Mouse (Mus musculus): ENCODE measurements around the gene Alk. TPM values are rescaled to one million over a fixed set of nuclear protein-coding genes. Genes with fewer than 3 reads are reported as not detected.

Alk gene
- polyA plus RNA-seq, 1 experiment from 2014 or later, result 0.61 TPM

DNA sequence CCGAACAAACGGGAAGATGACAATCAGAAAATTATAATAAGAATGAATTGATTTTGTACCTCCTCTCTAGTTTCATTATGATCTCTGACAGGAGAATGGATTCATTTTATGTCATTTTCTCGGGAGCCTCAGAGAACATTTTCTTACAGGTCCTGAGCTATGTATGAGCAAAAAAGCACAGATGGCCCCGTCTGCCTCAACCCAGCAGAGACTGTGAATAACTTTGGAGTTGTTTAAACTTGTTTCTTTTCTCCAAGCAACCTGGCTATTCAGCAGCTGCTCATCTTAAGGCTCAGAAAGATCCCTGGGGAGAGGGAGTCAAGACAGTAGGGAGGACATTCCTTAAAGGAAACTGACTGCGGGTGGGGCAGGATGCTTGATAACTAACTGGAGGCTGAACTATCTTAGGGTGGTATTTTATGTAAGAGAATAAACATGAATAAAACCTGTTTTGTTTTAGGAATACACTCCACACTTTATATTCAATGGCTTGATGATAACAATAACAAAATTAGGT, 126.5 kb downstream of the Alk start:
- WGBS, result 51% methylated on average over 5 of the region's 5 CpGs
- H3K4me2 ChIP-seq (replicated peaks; ENCODE audit: low read depth), result no peak overlapping the region

DNA sequence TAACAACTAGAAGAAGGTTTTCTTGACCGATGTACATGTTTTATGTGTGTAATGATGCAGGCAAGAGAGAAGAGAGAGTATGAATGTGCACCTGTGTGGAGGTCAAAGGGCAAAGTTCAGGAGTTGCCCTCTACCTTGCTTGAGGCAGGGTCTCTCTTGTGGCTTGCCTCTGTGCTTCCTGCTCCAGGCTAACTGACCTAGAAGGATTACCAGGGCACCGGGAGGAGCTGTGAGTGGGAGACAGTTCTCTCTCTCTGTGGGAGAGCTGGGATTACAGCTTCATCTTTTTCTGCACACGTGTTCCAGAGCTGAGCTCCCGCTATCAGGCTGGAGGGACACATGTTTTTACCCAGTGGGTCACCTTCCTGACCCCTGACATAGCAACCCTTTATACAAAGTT, 127.5 kb downstream of the Alk start:
- Histone ChIP-seq H3K36me3 (ENCODE audit: control insufficient read depth, insufficient read depth, low read length) (no peaks in the 10 kb centered on the region), H3K4me3 (ENCODE audit: low read depth, low read length) (no peak overlapping the region), H3K27me3 (ENCODE audit: control insufficient read depth, insufficient read depth, low read length) (no peaks in the 10 kb centered on the region), H3K27ac (replicated peaks) (no peak overlapping the region), H3K9ac (ENCODE audit: low read length) (no peak overlapping the region), H3K9me3 (ENCODE audit: control insufficient read depth, low read length) (no peaks in the 10 kb centered on the region), H3K4me2 (replicated peaks; ENCODE audit: low read depth) (no peak overlapping the region), H3K4me1 (replicated peaks; ENCODE audit: control insufficient read depth, insufficient read depth) (no peaks in the 10 kb centered on the region)
- 56% methylated on average over 4 of the region's 4 CpGs for WGBS
- no peak for ATAC-seq (ENCODE audit: low FRiP score, low TSS enrichment)
- DNase-seq (ENCODE audit: low spot score), result no peak
- TF ChIP-seq CTCF (IDR thresholded peaks at IDR 0.05; ENCODE audit: low read depth) (no peak), EP300 (optimal IDR thresholded peaks at IDR 0.05) (no peak)

More for the DNA sequence above, 126.5 kb downstream of the Alk start:
- H3K27ac ChIP-seq (replicated peaks), result no peak overlapping the region
- no peak overlapping the region for H3K4me3 ChIP-seq (ENCODE audit: low read depth, low read length)
- DNase-seq (ENCODE audit: low spot score) (no peak), ATAC-seq (ENCODE audit: low FRiP score, low TSS enrichment) (no peak)
- H3K36me3 ChIP-seq (ENCODE audit: control insufficient read depth, insufficient read depth, low read length), result no peaks in the 10 kb centered on the region
- no peaks in the 10 kb centered on the region for H3K4me1 ChIP-seq (replicated peaks; ENCODE audit: control insufficient read depth, insufficient read depth)
- H3K27me3 ChIP-seq (ENCODE audit: control insufficient read depth, insufficient read depth, low read length), result no peaks in the 10 kb centered on the region
- no peaks in the 10 kb centered on the region for H3K9me3 ChIP-seq (ENCODE audit: control insufficient read depth, low read length)
- H3K9ac ChIP-seq (ENCODE audit: low read length), result no peak overlapping the region
- TF ChIP-seq EP300 (optimal IDR thresholded peaks at IDR 0.05) (no peak), CTCF (IDR thresholded peaks at IDR 0.05; ENCODE audit: low read depth) (no peak)

DNA sequence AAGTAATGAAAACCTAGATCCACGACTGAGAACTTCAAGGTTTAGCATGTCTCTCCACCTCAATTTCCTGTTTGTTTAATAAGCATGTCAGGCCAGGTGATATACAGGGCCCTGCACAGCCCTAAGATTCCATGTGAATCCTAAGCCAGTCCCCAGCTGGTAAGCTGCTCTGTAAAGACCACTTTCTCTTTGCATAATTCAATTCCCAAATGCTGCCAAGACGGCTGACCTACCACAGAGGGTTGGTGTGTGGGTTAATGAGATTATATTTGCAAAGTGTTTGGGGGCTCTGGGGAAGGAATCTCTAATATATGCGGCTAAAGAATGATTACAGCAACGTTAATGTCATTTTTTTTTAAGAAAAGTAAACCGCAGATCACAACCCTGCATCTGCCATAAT, 130.3 kb downstream of the Alk start:
- H3K4me1 ChIP-seq (replicated peaks; ENCODE audit: control insufficient read depth, insufficient read depth), result no peaks in the 10 kb centered on the region
- H3K27me3 ChIP-seq (ENCODE audit: control insufficient read depth, insufficient read depth, low read length), result no peaks in the 10 kb centered on the region
- H3K36me3 ChIP-seq (ENCODE audit: control insufficient read depth, insufficient read depth, low read length), result no peaks in the 10 kb centered on the region
- H3K9ac ChIP-seq (ENCODE audit: low read length), result no peak overlapping the region
- DNase-seq (ENCODE audit: low spot score) (no peak), ATAC-seq (ENCODE audit: low FRiP score, low TSS enrichment) (no peak)
- no peak overlapping the region for H3K4me2 ChIP-seq (replicated peaks; ENCODE audit: low read depth)
- no peak overlapping the region for H3K4me3 ChIP-seq (ENCODE audit: low read depth, low read length)
- WGBS, result 58% methylated on average over 5 of the region's 5 CpGs
- H3K27ac ChIP-seq (replicated peaks), result no peak overlapping the region
- no peaks in the 10 kb centered on the region for H3K9me3 ChIP-seq (ENCODE audit: control insufficient read depth, low read length)
- TF ChIP-seq EP300 (optimal IDR thresholded peaks at IDR 0.05) (no peak), CTCF (IDR thresholded peaks at IDR 0.05; ENCODE audit: low read depth) (no peak)

DNA sequence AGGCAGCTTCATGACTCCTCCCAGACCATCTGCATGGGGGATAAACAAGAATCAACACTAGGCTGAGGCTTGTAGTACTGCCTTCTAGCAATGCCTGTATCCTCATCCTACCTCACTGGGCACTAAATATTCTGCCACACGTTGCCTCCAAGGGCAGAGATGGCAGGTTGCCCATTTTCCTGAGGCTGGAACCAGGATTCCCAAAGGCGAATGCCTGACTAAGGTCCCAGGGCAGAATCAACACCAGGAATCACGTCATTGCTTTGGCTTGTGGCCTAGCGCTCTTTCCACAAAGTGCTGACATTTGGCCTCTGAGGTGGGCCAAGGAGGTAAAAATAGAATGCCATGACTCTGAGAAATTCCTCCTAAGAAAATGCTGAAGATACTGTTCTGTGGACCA, 155.9 kb downstream of the Alk start:
- TF ChIP-seq CTCF (IDR thresholded peaks at IDR 0.05; ENCODE audit: low read depth) (no peak), EP300 (optimal IDR thresholded peaks at IDR 0.05) (no peak)
- Histone ChIP-seq H3K27ac (replicated peaks) (no peak overlapping the region), H3K9ac (ENCODE audit: low read length) (no peak overlapping the region), H3K4me1 (replicated peaks; ENCODE audit: control insufficient read depth, insufficient read depth) (no peaks in the 10 kb centered on the region), H3K4me3 (ENCODE audit: low read depth, low read length) (no peak overlapping the region), H3K4me2 (replicated peaks; ENCODE audit: low read depth) (no peak overlapping the region), H3K9me3 (ENCODE audit: control insufficient read depth, low read length) (no peaks in the 10 kb centered on the region), H3K27me3 (ENCODE audit: control insufficient read depth, insufficient read depth, low read length) (no peaks in the 10 kb centered on the region), H3K36me3 (ENCODE audit: control insufficient read depth, insufficient read depth, low read length) (no peaks in the 10 kb centered on the region)
- no peak for DNase-seq (ENCODE audit: low spot score)
- WGBS, result 78% methylated on average over 4 of the region's 4 CpGs
- ATAC-seq (ENCODE audit: low FRiP score, low TSS enrichment), result no peak

DNA sequence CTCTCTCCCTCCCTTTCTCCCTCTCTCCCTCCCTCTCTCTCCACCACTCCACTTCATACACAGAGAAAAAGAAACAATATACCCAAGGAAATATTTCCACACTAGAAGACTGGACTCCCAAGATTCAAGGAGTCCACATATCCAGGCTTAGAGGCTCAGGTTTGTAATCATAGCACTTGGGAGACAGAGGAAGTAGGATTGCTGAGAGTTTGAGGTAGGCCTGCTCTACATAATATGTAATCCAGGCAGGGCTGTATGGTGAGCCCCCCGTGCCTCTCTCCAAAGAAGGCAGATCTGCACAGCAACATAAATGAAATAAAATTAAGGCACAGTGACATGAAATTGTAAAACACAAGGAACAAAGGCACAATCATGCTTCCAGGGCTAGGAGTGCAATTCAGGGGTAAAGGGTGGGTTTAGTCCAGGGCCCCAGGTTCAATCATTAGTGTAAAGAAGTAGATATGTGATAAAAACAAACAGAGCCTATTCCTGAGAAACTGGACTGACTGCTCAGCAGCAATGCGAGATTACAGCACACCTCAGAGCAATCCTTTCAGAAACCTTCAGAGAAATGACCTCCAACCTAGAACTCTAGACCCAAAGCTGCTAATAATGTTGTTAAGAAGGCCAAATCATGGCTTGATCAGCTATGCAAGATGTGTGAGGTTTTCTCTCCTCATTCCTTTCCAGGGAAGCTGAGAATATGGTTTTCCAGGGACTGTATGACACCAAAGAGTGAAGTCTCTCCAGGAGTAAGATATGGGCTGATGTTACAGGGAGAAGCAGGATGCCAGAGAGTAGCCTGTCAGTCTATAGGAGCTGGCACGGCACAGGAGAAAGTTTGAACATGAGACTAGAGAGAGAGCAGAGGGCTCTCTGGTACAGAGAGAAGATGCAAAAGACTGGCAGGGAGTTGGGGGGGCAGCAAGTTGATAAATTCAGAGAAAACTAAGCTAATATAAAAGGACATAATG, 158.9 kb downstream of the Alk start:
- 56% methylated on average over 3 of the region's 3 CpGs for WGBS
- Histone ChIP-seq H3K4me2 (replicated peaks; ENCODE audit: low read depth) (no peak overlapping the region), H3K4me1 (replicated peaks; ENCODE audit: control insufficient read depth, insufficient read depth) (no peaks in the 10 kb centered on the region), H3K4me3 (ENCODE audit: low read depth, low read length) (no peak overlapping the region), H3K36me3 (ENCODE audit: control insufficient read depth, insufficient read depth, low read length) (no peaks in the 10 kb centered on the region), H3K27ac (replicated peaks) (no peak overlapping the region), H3K27me3 (ENCODE audit: control insufficient read depth, insufficient read depth, low read length) (no peaks in the 10 kb centered on the region), H3K9me3 (ENCODE audit: control insufficient read depth, low read length) (no peaks in the 10 kb centered on the region), H3K9ac (ENCODE audit: low read length) (no peak overlapping the region)
- peak; percentile 16 for DNase-seq (ENCODE audit: low spot score)
- ATAC-seq (ENCODE audit: low FRiP score, low TSS enrichment), result peak; percentile 60; the same call in 1 of the 2 replicates
- TF ChIP-seq EP300 (optimal IDR thresholded peaks at IDR 0.05) (no peak), CTCF (IDR thresholded peaks at IDR 0.05; ENCODE audit: low read depth) (no peak)

DNA sequence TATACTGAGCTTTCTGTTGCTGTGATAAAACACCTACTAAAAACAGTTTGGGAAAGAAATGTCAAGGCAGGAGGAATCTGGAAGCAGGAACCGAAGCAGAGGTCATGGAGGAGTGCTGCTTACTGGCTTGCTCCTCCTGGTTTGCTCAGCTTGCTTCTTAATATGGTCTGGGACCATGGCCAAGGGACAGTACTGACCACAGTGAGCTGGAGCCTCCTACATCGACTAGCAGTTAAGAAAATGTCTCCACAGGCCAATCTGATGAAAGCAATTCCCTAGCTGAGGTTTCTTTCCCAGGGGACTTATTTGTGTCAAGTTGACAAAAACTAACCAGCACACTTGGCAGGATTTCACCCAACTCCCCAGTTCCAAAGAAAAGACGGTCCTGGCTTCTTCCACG, 187.0 kb downstream of the Alk start:
- Histone ChIP-seq H3K4me1 (replicated peaks; ENCODE audit: control insufficient read depth, insufficient read depth) (no peaks in the 10 kb centered on the region), H3K27ac (replicated peaks) (no peak overlapping the region), H3K9me3 (ENCODE audit: control insufficient read depth, low read length) (no peaks in the 10 kb centered on the region), H3K4me2 (replicated peaks; ENCODE audit: low read depth) (no peak overlapping the region), H3K27me3 (ENCODE audit: control insufficient read depth, insufficient read depth, low read length) (no peaks in the 10 kb centered on the region), H3K36me3 (ENCODE audit: control insufficient read depth, insufficient read depth, low read length) (no peaks in the 10 kb centered on the region), H3K9ac (ENCODE audit: low read length) (no peak overlapping the region), H3K4me3 (ENCODE audit: low read depth, low read length) (no peak overlapping the region)
- no peak for TF ChIP-seq CTCF (IDR thresholded peaks at IDR 0.05; ENCODE audit: low read depth)
- no peak for TF ChIP-seq EP300 (optimal IDR thresholded peaks at IDR 0.05)
- WGBS, result 63% methylated on average over 4 of the region's 4 CpGs
- DNase-seq (ENCODE audit: low spot score), result no peak
- no peak for ATAC-seq (ENCODE audit: low FRiP score, low TSS enrichment)
